Mouse (Mus musculus): ENCODE data around the gene D1Ertd622e.
"Not testable (repeated sequence)": the region's sequence is repeated elsewhere in the genome, so short reads cannot be mapped to it uniquely, and the experiment has no call there.

D1Ertd622e gene

GRCm38 (mm10) chr1:97580680-97581079, 81.2 kb downstream of the D1Ertd622e start:
- DNase-seq (ENCODE audit: low spot score in 2 of 2): not testable (repeated sequence)

DNA sequence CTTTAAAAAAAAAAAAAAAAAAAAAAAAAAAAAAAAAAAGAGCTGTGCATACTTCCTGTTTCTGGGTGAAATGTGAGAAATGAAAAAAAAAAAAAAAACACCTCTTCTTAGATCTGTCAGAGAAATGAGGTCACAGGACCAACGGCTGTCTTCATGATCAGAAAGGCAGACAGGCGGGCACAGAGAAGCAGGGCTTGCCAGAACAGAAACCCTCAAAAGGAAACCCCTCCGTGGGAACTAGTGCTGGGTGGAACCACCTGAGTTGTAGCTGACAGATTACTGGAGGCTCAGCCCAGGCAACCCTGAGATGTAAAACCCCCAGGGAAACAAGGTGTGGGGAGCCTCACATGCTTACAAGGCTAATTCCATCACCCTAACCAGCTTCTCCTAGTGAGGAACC, 81.6 kb downstream of the D1Ertd622e start:
- peak in 1 of 2 experiments; percentile 6 for DNase-seq (ENCODE audit: low spot score in 2 of 2)

DNA sequence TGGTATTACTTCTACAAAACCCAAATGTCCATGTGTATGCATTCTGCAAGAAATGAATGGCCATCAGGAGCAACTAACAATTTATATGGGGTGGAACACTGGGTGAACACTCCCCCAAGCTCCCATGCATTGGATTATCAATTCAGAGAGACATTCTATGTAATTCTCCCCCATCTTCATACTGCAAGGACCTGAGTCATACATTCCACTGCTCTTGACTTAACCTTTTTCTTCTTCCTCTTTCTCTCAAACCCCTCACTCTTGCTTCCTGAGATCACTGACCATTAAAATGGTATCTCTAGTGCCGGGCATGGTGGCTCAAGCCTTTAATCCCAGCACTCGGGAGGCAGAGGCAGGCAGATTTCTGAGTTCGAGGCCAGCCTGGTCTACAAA, 83.9 kb downstream of the D1Ertd622e start:
- DNase-seq (ENCODE audit: low spot score in 2 of 2): no peak

DNA sequence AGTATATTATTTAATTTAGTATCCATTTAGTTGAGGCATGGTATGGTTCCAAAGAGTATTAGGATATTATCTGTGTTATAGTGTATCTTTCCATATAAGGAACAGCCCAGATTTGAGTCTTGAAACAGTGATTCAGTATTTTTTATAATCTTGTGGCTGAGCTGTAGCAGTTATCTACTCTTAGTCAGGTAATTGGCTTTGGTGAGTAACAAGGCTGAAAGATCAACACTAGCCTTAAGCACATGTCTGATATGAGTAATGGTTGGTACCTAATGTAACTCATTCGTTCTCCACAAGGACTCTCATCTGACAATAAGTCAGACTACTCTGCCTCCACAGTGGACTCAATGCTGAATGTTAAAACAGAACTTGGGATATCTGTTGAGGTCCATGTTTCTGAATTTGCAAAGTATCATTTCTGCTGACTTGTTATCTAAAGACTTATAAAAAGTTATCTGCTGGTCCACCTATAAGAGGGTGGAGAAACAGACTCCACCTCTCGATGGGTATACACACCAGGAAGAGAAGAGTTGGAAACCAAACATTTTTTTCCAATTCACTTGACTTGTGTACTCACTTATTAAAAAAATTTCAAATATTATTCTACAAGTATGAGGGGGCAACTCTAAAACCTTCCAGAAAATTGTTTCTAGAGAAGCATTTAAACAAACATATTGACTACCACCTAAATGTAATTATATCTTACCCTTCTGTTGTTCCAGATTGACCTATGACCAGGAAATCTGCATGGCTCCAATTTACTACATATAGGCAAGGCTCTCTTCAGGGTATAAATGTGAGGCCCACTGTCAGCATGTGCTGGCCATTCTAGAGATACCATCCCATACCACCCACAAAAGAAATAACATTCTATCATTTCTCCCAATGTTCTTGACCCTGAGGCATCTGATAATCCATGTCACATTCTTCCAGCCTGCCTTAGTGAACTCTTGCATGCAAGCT, 84.5 kb downstream of the D1Ertd622e start:
- no peak for DNase-seq (ENCODE audit: low spot score in 2 of 2)

- DNase-seq (ENCODE audit: low spot score in 2 of 2): no peak
Measured at GRCm38 (mm10) chr1:97576576-97576975, 85.3 kb downstream of the D1Ertd622e start.

DNA sequence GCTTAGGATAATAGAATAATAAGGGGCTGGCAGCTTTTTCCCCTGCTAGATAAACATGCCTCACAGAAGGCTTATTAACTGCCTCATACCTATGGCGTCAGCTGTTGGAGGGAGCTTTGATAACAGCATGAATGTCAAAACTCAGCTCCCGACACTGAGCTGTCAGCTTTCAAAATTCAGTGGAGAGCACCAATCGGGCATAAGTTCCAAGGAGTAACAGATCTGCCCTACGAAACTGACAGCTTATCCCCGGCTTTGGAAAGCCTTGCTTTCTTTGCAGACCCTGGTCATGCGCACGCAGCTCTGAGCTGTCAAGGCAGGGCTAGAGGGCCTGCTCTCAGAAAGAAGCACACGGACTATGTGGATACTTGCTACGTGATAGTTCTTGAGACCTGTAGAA, 91.1 kb downstream of the D1Ertd622e start:
- DNase-seq (ENCODE audit: low spot score in 2 of 2): no peak

GRCm38 (mm10) chr1:97567956-97568355, 93.9 kb downstream of the D1Ertd622e start:
- no peak for DNase-seq (ENCODE audit: low spot score in 2 of 2)

- DNase-seq (ENCODE audit: low spot score in 2 of 2): no peak
Measured at GRCm38 (mm10) chr1:97564641-97565040, 97.2 kb downstream of the D1Ertd622e start.

DNA sequence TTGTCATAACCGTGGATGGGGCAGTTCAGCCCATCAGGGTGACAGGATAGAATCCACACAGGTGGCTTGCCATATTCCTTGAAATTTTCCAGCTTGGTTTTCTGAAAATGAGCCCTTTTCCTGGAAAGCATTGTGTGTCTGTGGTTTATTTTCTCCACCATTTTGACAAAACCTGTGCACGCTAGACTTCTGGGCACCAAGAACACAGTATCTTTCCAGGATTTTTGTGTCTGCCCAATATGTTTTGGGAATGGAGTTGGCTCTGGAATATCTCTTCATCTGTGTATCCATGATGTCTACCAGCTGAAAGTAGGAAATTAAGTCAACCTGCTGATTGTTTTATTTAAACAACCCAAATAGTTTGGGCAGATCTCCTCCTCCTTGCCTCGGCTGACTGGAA, 99.0 kb downstream of the D1Ertd622e start:
- no peak for DNase-seq (ENCODE audit: low spot score in 2 of 2)
